Mouse (Mus musculus) hindbrain, embryonic 12.5 days (tissue): ENCODE results near the gene Ntm. TPM values are rescaled to one million over a fixed set of nuclear protein-coding genes. Genes with fewer than 3 reads are reported as not detected.
A peak's percentile ranks its signal among the peaks of the same experiment; 100 is the strongest.

Experiments
- ATAC-seq: fragments of 200-750 bp; cut with Nextera tagmentation; 2 replicates; pipeline ENCODE4 v1.8.0; 2017; ENCODE audit warnings: moderate TSS enrichment; ENCODE audit not compliant: low FRiP score
- H3K27ac ChIP-seq: fragments of 300-500 bp; sonication (generic); 2 replicates; pipeline ENCODE4 v1.5.1; 2016; ENCODE audit warnings: mild to moderate bottlenecking
- H3K27me3 ChIP-seq: fragments of 300-500 bp; sonication (generic); 2 replicates; pipeline ENCODE4 v1.6.1; 2016; ENCODE audit warnings: mild to moderate bottlenecking
- H3K36me3 ChIP-seq: fragments of 300-500 bp; sonication (generic); 2 replicates; pipeline ENCODE4 v1.6.1; 2016; ENCODE audit warnings: mild to moderate bottlenecking
- H3K4me1 ChIP-seq: fragments of 300-500 bp; sonication (generic); 2 replicates; pipeline ENCODE4 v1.6.1; 2016
- H3K4me2 ChIP-seq: fragments of 300-500 bp; sonication (generic); replicated peaks from 2 replicates; pipeline ENCODE4 v1.6.1; 2016; ENCODE audit warnings: mild to moderate bottlenecking
- H3K4me3 ChIP-seq: fragments of 300-500 bp; sonication (generic); 2 replicates; pipeline ENCODE4 v1.5.1; 2016; ENCODE audit warnings: mild to moderate bottlenecking
- H3K9ac ChIP-seq: fragments of 300-500 bp; sonication (generic); 2 replicates; pipeline ENCODE4 v1.6.1; 2016; ENCODE audit warnings: mild to moderate bottlenecking, moderate library complexity
- H3K9me3 ChIP-seq: fragments of 300-500 bp; sonication (generic); replicated peaks from 2 replicates; pipeline ENCODE4 v1.6.1; 2016; ENCODE audit warnings: mild to moderate bottlenecking
- WGBS: fragments of 180-500 bp; shearing (Covaris S2); methylation state at CpG from one replicate; pipeline ENCODE4 v1.1.7; 2016; 5-methylcytosine and 5-hydroxymethylcytosine counted together
- polyA plus RNA-seq: library from polyadenylated mRNA; unstranded; fragments of >200 nt; fragmentation: Nextera tagmentation; extraction: Ambion mirVana; gene quantifications from 2 replicates; pipeline ENCODE4 v1.2.1, GENCODE M21; 2016

Ntm gene
- polyA plus RNA-seq, 1 experiment from 2014 or later = 61.3 TPM

GRCm38 (mm10) chr9:29877583-29877982 is 85.4 kb downstream of the Ntm start:
- Histone ChIP-seq H3K27me3 (no peaks in the 10 kb centered on the region), H3K4me1 (no peaks in the 10 kb centered on the region), H3K27ac (no peak overlapping the region), H3K4me3 (no peak overlapping the region), H3K36me3 (no peaks in the 10 kb centered on the region), H3K4me2 (no peak overlapping the region), H3K9ac (no peak overlapping the region), H3K9me3 (no peaks in the 10 kb centered on the region)
- WGBS = 70% methylated on average over 3 of the region's 3 CpGs
- no peak for ATAC-seq

- Histone ChIP-seq H3K4me2 (no peak overlapping the region), H3K4me3 (no peak overlapping the region), H3K9me3 (no peaks in the 10 kb centered on the region), H3K9ac (no peak overlapping the region), H3K36me3 (no peaks in the 10 kb centered on the region), H3K4me1 (peaks cover 38% of the 10 kb centered on the region), H3K27ac (no peak overlapping the region), H3K27me3 (no peaks in the 10 kb centered on the region)
- WGBS = 49% methylated on average over 5 of the region's 5 CpGs
- ATAC-seq = no peak
Measured at GRCm38 (mm10) chr9:29867746-29868145, 95.2 kb downstream of the Ntm start.

- no peak for ATAC-seq
- H3K36me3 ChIP-seq = no peaks in the 10 kb centered on the region
- no peaks in the 10 kb centered on the region for H3K27me3 ChIP-seq
- peak overlapping the region; percentile 52 for H3K27ac ChIP-seq
- no peak overlapping the region for H3K9ac ChIP-seq
- H3K4me3 ChIP-seq = no peak overlapping the region
- H3K9me3 ChIP-seq = no peaks in the 10 kb centered on the region
- no peak overlapping the region for H3K4me2 ChIP-seq
- 56% methylated on average over 3 of the region's 3 CpGs for WGBS
- H3K4me1 ChIP-seq = peaks cover 42% of the 10 kb centered on the region
Measured at GRCm38 (mm10) chr9:29866824-29867223, 96.1 kb downstream of the Ntm start.

- no peaks in the 10 kb centered on the region for H3K9me3 ChIP-seq
- 21% methylated on average over 4 of the region's 4 CpGs for WGBS
- no peaks in the 10 kb centered on the region for H3K27me3 ChIP-seq
- H3K9ac ChIP-seq = no peak overlapping the region
- peak; percentile 46; the same call in 1 of the 2 replicates for ATAC-seq
- H3K4me3 ChIP-seq = no peak overlapping the region
- peak overlapping the region; percentile 76; the same call in 1 of the 2 replicates for H3K27ac ChIP-seq
- H3K4me1 ChIP-seq = peaks cover 42% of the 10 kb centered on the region
- H3K36me3 ChIP-seq = no peaks in the 10 kb centered on the region
- no peak overlapping the region for H3K4me2 ChIP-seq
Measured at GRCm38 (mm10) chr9:29866101-29866500, 96.8 kb downstream of the Ntm start.

- ATAC-seq = peak; percentile 39; the same call in 1 of the 2 replicates
- Histone ChIP-seq H3K9me3 (no peaks in the 10 kb centered on the region), H3K9ac (no peak overlapping the region), H3K36me3 (no peaks in the 10 kb centered on the region), H3K4me3 (no peak overlapping the region), H3K27me3 (no peaks in the 10 kb centered on the region), H3K4me1 (peaks cover 42% of the 10 kb centered on the region), H3K27ac (peak overlapping the region; percentile 76), H3K4me2 (no peak overlapping the region)
- 36% methylated on average over 8 of the region's 8 CpGs for WGBS
Measured at GRCm38 (mm10) chr9:29865502-29865901, 97.4 kb downstream of the Ntm start.

GRCm38 (mm10) chr9:29864886-29865285 is 98.1 kb downstream of the Ntm start:
- Histone ChIP-seq H3K9ac (no peak overlapping the region), H3K4me3 (no peak overlapping the region), H3K4me2 (no peak overlapping the region), H3K27me3 (no peaks in the 10 kb centered on the region), H3K27ac (peak overlapping the region; percentile 76), H3K9me3 (no peaks in the 10 kb centered on the region), H3K36me3 (no peaks in the 10 kb centered on the region), H3K4me1 (peaks cover 42% of the 10 kb centered on the region)
- WGBS = 11% methylated on average over 1 of the region's 1 CpGs
- ATAC-seq = peak; percentile 73

GRCm38 (mm10) chr9:29862408-29862807 is 100.5 kb downstream of the Ntm start:
- no peak overlapping the region for H3K27ac ChIP-seq
- no peak overlapping the region for H3K4me3 ChIP-seq
- H3K9me3 ChIP-seq = no peaks in the 10 kb centered on the region
- no peak overlapping the region for H3K9ac ChIP-seq
- 39% methylated on average over 5 of the region's 5 CpGs for WGBS
- ATAC-seq = peak; percentile 7; the same call in 1 of the 2 replicates
- H3K36me3 ChIP-seq = no peaks in the 10 kb centered on the region
- H3K4me2 ChIP-seq = no peak overlapping the region
- no peaks in the 10 kb centered on the region for H3K27me3 ChIP-seq
- peaks cover 35% of the 10 kb centered on the region for H3K4me1 ChIP-seq

- H3K36me3 ChIP-seq = no peaks in the 10 kb centered on the region
- 84% methylated on average over 6 of the region's 6 CpGs for WGBS
- H3K9ac ChIP-seq = no peak overlapping the region
- no peak overlapping the region for H3K27ac ChIP-seq
- no peak for ATAC-seq
- H3K4me1 ChIP-seq = peaks cover 6% of the 10 kb centered on the region
- peaks cover 4% of the 10 kb centered on the region; the same call in 1 of the 2 replicates for H3K9me3 ChIP-seq
- H3K4me3 ChIP-seq = no peak overlapping the region
- H3K4me2 ChIP-seq = no peak overlapping the region
- H3K27me3 ChIP-seq = no peaks in the 10 kb centered on the region
Measured at GRCm38 (mm10) chr9:29859256-29860048, 103.5 kb downstream of the Ntm start.

- Histone ChIP-seq H3K4me3 (no peak overlapping the region), H3K36me3 (no peaks in the 10 kb centered on the region), H3K4me1 (0 out of 2 replicates have a peak, but pooled peaks cover 3% of the 10 kb centered on the region), H3K4me2 (no peak overlapping the region), H3K9ac (no peak overlapping the region), H3K27me3 (no peaks in the 10 kb centered on the region), H3K27ac (no peak overlapping the region), H3K9me3 (no peaks in the 10 kb centered on the region)
- no peak for ATAC-seq
- 51% methylated on average over 8 of the region's 8 CpGs for WGBS
Measured at GRCm38 (mm10) chr9:29848735-29849455, 114.0 kb downstream of the Ntm start.

- ATAC-seq = no peak
- 58% methylated on average over 6 of the region's 6 CpGs for WGBS
- H3K9me3 ChIP-seq = no peaks in the 10 kb centered on the region
- H3K4me1 ChIP-seq = peaks cover 36% of the 10 kb centered on the region
- no peaks in the 10 kb centered on the region for H3K27me3 ChIP-seq
- H3K9ac ChIP-seq = no peak overlapping the region
- no peaks in the 10 kb centered on the region for H3K36me3 ChIP-seq
- H3K4me2 ChIP-seq = no peak overlapping the region
- peak overlapping the region; percentile 55; the same call in 1 of the 2 replicates for H3K27ac ChIP-seq
- H3K4me3 ChIP-seq = no peak overlapping the region
Measured at GRCm38 (mm10) chr9:29837344-29837743, 125.6 kb downstream of the Ntm start.

- 77% methylated on average over 5 of the region's 5 CpGs for WGBS
- Histone ChIP-seq H3K4me2 (no peak overlapping the region), H3K4me3 (no peak overlapping the region), H3K4me1 (peaks cover 38% of the 10 kb centered on the region), H3K36me3 (no peaks in the 10 kb centered on the region), H3K9me3 (no peaks in the 10 kb centered on the region), H3K27me3 (no peaks in the 10 kb centered on the region), H3K9ac (no peak overlapping the region), H3K27ac (peak overlapping the region; percentile 7)
- no peak for ATAC-seq
Measured at GRCm38 (mm10) chr9:29834911-29835310, 128.0 kb downstream of the Ntm start.

GRCm38 (mm10) chr9:29833781-29834180 is 129.2 kb downstream of the Ntm start:
- 20% methylated on average over 2 of the region's 2 CpGs for WGBS
- H3K9ac ChIP-seq = no peak overlapping the region
- peak overlapping the region; percentile 80 for H3K27ac ChIP-seq

More at GRCm38 (mm10) chr9:29833781-29834180, 129.2 kb downstream of the Ntm start:
- H3K36me3 ChIP-seq = no peaks in the 10 kb centered on the region
- no peak overlapping the region for H3K4me3 ChIP-seq
- peak; percentile 30 for ATAC-seq
- no peaks in the 10 kb centered on the region for H3K27me3 ChIP-seq
- no peaks in the 10 kb centered on the region for H3K9me3 ChIP-seq
- peaks cover 38% of the 10 kb centered on the region for H3K4me1 ChIP-seq
- no peak overlapping the region for H3K4me2 ChIP-seq
